Mouse (Mus musculus) embryonic facial prominence, embryonic 11.5 days (tissue): ENCODE measurements around the gene Fmod. TPM values are rescaled to one million over a fixed set of nuclear protein-coding genes. Genes with fewer than 3 reads are reported as not detected.

ENCODE experiments used
- ATAC-seq: fragments of 200-750 bp; cut with Nextera tagmentation; replicated peaks from 2 replicates; pipeline ENCODE4 v1.8.0; 2017; ENCODE audit warnings: low read depth; ENCODE audit not compliant: insufficient number of reproducible peaks, low FRiP score, low TSS enrichment
- DNase-seq: peaks from one replicate; pipeline ENCODE4 v3.0.0-alpha.2; 2015; ENCODE audit warnings: low spot score
- H3K27ac ChIP-seq: fragments of 300-500 bp; sonication (generic); replicated peaks from 2 replicates; pipeline ENCODE4 v1.5.1; 2014; ENCODE audit warnings: mild to moderate bottlenecking, low read depth, low read length, control low read depth
- H3K27me3 ChIP-seq: fragments of 300-500 bp; sonication (generic); 2 replicates; pipeline ENCODE4 v1.6.1; 2014; ENCODE audit warnings: mild to moderate bottlenecking, low read length, moderate library complexity, mixed read lengths; ENCODE audit not compliant: control insufficient read depth, insufficient read depth
- H3K36me3 ChIP-seq: fragments of 300-500 bp; sonication (generic); replicated peaks from 2 replicates; pipeline ENCODE4 v1.6.1; 2014; ENCODE audit warnings: low read depth, mild to moderate bottlenecking, low read length, moderate library complexity, mixed read lengths; ENCODE audit not compliant: control insufficient read depth, insufficient read depth
- H3K4me1 ChIP-seq: fragments of 300-500 bp; sonication (generic); 2 replicates; pipeline ENCODE4 v1.6.1; 2014; ENCODE audit warnings: low read length, mixed read lengths; ENCODE audit not compliant: control insufficient read depth, insufficient read depth
- H3K4me2 ChIP-seq: fragments of 300-500 bp; sonication (generic); 2 replicates; pipeline ENCODE4 v1.6.1; 2014; ENCODE audit warnings: low read depth, mild to moderate bottlenecking, control low read depth, low read length, moderate library complexity
- H3K4me3 ChIP-seq: fragments of 300-500 bp; sonication (generic); 2 replicates; pipeline ENCODE4 v1.5.1; 2014; ENCODE audit warnings: low read depth, low read length, control low read depth
- H3K9ac ChIP-seq: fragments of 300-500 bp; sonication (generic); replicated peaks from 2 replicates; pipeline ENCODE4 v1.6.1; 2014; ENCODE audit warnings: mild to moderate bottlenecking, control low read depth, low read length
- H3K9me3 ChIP-seq: fragments of 300-500 bp; sonication (generic); replicated peaks from 2 replicates; pipeline ENCODE4 v1.6.1; 2016; ENCODE audit warnings: mild to moderate bottlenecking, low read length, inconsistent platforms, mixed read lengths; ENCODE audit not compliant: control insufficient read depth
- WGBS: fragments of 180-500 bp; shearing (Covaris S2); extraction: QIAGEN DNeasy Blood & Tissue Kit; methylation state at CpG from one replicate; pipeline ENCODE4 v1.1.7; 2014; 5-methylcytosine and 5-hydroxymethylcytosine counted together
- polyA plus RNA-seq: library from polyadenylated mRNA; unstranded; fragments of >200 nt; fragmentation: Nextera tagmentation; extraction: Ambion mirVana; gene quantifications from 2 replicates; pipeline ENCODE4 v1.2.1, GENCODE M21; 2014

Fmod gene
- polyA plus RNA-seq, 1 experiment from 2014 or later: 2.4 TPM

- H3K36me3 ChIP-seq: no peaks in the 10 kb centered on the region
- no peaks in the 10 kb centered on the region; the same call in 1 of the 2 replicates for H3K27me3 ChIP-seq
- no peak overlapping the region for H3K9ac ChIP-seq
- ATAC-seq (no peak), DNase-seq (no peak)
- H3K4me3 ChIP-seq: no peak overlapping the region
- peaks cover 12% of the 10 kb centered on the region for H3K4me1 ChIP-seq
- H3K4me2 ChIP-seq: no peak overlapping the region
- WGBS: 69% methylated on average over 13 of the region's 13 CpGs
- no peak overlapping the region for H3K27ac ChIP-seq
- no peaks in the 10 kb centered on the region for H3K9me3 ChIP-seq
These were observed 56.9 kb downstream of the Fmod start for GRCm38 (mm10) chr1:134093771-134094526.

- Histone ChIP-seq H3K27ac (no peak overlapping the region), H3K4me1 (peaks cover 15% of the 10 kb centered on the region)
These were observed 58.1 kb downstream of the Fmod start for GRCm38 (mm10) chr1:134095033-134095612.

GRCm38 (mm10) chr1:134095721-134096120, 58.7 kb downstream of the Fmod start:
- H3K4me2 ChIP-seq: no peak overlapping the region
- no peak overlapping the region for H3K4me3 ChIP-seq
- H3K4me1 ChIP-seq: peaks cover 15% of the 10 kb centered on the region
- H3K9ac ChIP-seq: no peak overlapping the region
- DNase-seq: no peak
- 87% methylated on average over 4 of the region's 4 CpGs for WGBS
- H3K27me3 ChIP-seq: no peaks in the 10 kb centered on the region
- ATAC-seq: no peak
- H3K36me3 ChIP-seq: no peaks in the 10 kb centered on the region
- H3K27ac ChIP-seq: no peak overlapping the region
- no peaks in the 10 kb centered on the region for H3K9me3 ChIP-seq

More at GRCm38 (mm10) chr1:134095033-134095612, 58.1 kb downstream of the Fmod start:
- Histone ChIP-seq H3K4me3 (no peak overlapping the region), H3K4me2 (no peak overlapping the region), H3K9me3 (no peaks in the 10 kb centered on the region), H3K27me3 (no peaks in the 10 kb centered on the region), H3K36me3 (no peaks in the 10 kb centered on the region), H3K9ac (no peak overlapping the region)
- 65% methylated on average over 7 of the region's 7 CpGs for WGBS
- no peak for ATAC-seq
- no peak for DNase-seq

GRCm38 (mm10) chr1:134096264-134096934, 59.3 kb downstream of the Fmod start:
- H3K9ac ChIP-seq: no peak overlapping the region
- no peaks in the 10 kb centered on the region for H3K36me3 ChIP-seq
- H3K9me3 ChIP-seq: no peaks in the 10 kb centered on the region
- 81% methylated on average over 14 of the region's 14 CpGs for WGBS
- no peak for DNase-seq
- H3K4me2 ChIP-seq: no peak overlapping the region
- H3K4me3 ChIP-seq: no peak overlapping the region
- peaks cover 15% of the 10 kb centered on the region for H3K4me1 ChIP-seq
- H3K27me3 ChIP-seq: no peaks in the 10 kb centered on the region
- ATAC-seq: no peak
- no peak overlapping the region for H3K27ac ChIP-seq

- H3K4me1 ChIP-seq: peaks cover 15% of the 10 kb centered on the region
- H3K4me3 ChIP-seq: no peak overlapping the region
- no peak for DNase-seq
- no peaks in the 10 kb centered on the region for H3K9me3 ChIP-seq
- ATAC-seq: no peak
- H3K27me3 ChIP-seq: no peaks in the 10 kb centered on the region
- H3K36me3 ChIP-seq: no peaks in the 10 kb centered on the region
- 92% methylated on average over 7 of the region's 7 CpGs for WGBS
- no peak overlapping the region for H3K9ac ChIP-seq
- no peak overlapping the region for H3K27ac ChIP-seq
- H3K4me2 ChIP-seq: no peak overlapping the region
These were observed 60.2 kb downstream of the Fmod start for GRCm38 (mm10) chr1:134097080-134097855.

Other genes starting within 250 kb of the Fmod start
- gene Atp2b4, start 236.2 kb upstream of the Fmod start, polyA plus RNA-seq: 9.6 and 9.9 TPM in 2 replicates
- 0.59 and 0.88 TPM in 2 replicates for gene Optc, start 129.3 kb upstream of the Fmod start, polyA plus RNA-seq
- gene Prelp, start 115.8 kb upstream of the Fmod start, polyA plus RNA-seq: 1.1 and 1.2 TPM in 2 replicates
- 38.1 and 38.9 TPM in 2 replicates for gene Btg2, start 41.9 kb downstream of the Fmod start, polyA plus RNA-seq
- gene Chit1, start 74.0 kb downstream of the Fmod start, polyA plus RNA-seq: not detected in 2 replicates
- gene Chil1, start 144.9 kb downstream of the Fmod start, polyA plus RNA-seq: 0.64 and 0.97 TPM in 2 replicates
- gene Mybph, start 156.2 kb downstream of the Fmod start, polyA plus RNA-seq: 2.2 and 4.4 TPM in 2 replicates
- gene Adora1, start 198.2 kb downstream of the Fmod start, polyA plus RNA-seq: 0.47 and 0.60 TPM in 2 replicates